ENCODE assay signal across 20 mouse cellular contexts in genomic region chrX:142725571-142725970, GRCm38 (mm10). TPM values are rescaled to one million over a fixed set of nuclear protein-coding genes. Genes with fewer than 3 reads are reported as not detected.
A peak's percentile ranks its signal among the peaks of the same experiment; 100 is the strongest.
DNase-seq lines count a peak whose midpoint lies in the region; ATAC-seq and TF ChIP-seq lines count a peak whose summit lies in the region.
"Had no signal": no experiment of that assay in that cellular context is flagged by ENCODE, and none has a peak within 500 bp of the region (broad histone marks: within the 10 kb centered on the region; RNA-seq: fewer than 3 reads in every experiment).

No protein-coding gene starts in this region.

- peaks cover 13% of the 10 kb centered on the region for H3K79me2 ChIP-seq in MEL (ENCODE audit: control insufficient read depth, insufficient read depth, low read length, poor library complexity)

- peak overlapping the region; percentile 27 for H3K27ac ChIP-seq in heart, embryonic 16.5 days (ENCODE audit: low read length)
- no peak overlapping the region for H3K27ac ChIP-seq in MEL (ENCODE audit: control insufficient read depth, low read depth, low read length)
- H3K27ac ChIP-seq in liver, embryonic 15.5 days (replicated peaks) = no peak overlapping the region
- H3K27ac ChIP-seq: forebrain, embryonic 10.5 days; heart, adult 2 months; hindbrain, embryonic 14.5 days; kidney, postnatal 0 days; midbrain, embryonic 15.5 days; neural tube, embryonic 12.5 days had no signal

- no peak overlapping the region for H3K4me3 ChIP-seq in heart, embryonic 16.5 days (ENCODE audit: low read length)
- H3K4me3 ChIP-seq in G1E (ENCODE audit: low read depth, low read length) = no peak overlapping the region
- no peak overlapping the region for H3K4me3 ChIP-seq in MEL (ENCODE audit: control insufficient read depth in 1 of 2, insufficient read depth in 1 of 2, low read depth in 2 of 2, low read length in 2 of 2)
- H3K4me3 ChIP-seq in liver, embryonic 15.5 days (replicated peaks) = no peak overlapping the region
- H3K4me3 ChIP-seq: forebrain, embryonic 10.5 days; heart, adult 2 months; midbrain, embryonic 15.5 days; neural tube, embryonic 12.5 days had no signal

- no peak for TF ChIP-seq RAD21 in MEL (IDR thresholded peaks at IDR 0.05; ENCODE audit: low read depth, low read length)

- H3K4me2 ChIP-seq in heart, embryonic 16.5 days (ENCODE audit: low read depth, low read length) = no peak overlapping the region
- no peak overlapping the region for H3K4me2 ChIP-seq in liver, embryonic 15.5 days
- H3K4me2 ChIP-seq: hindbrain, embryonic 14.5 days; lung, embryonic 14.5 days; midbrain, embryonic 15.5 days; neural tube, embryonic 12.5 days had no signal

- H3K36me3 ChIP-seq in heart, embryonic 16.5 days (ENCODE audit: control insufficient read depth, insufficient read depth) = no peaks in the 10 kb centered on the region
- peaks cover 60% of the 10 kb centered on the region for H3K36me3 ChIP-seq in G1E (replicated peaks)
- H3K36me3 ChIP-seq in MEL (ENCODE audit: control insufficient read depth in 1 of 2, insufficient read depth in 2 of 2, low read length in 2 of 2) = peaks cover 15 to 80% of the 10 kb centered on the region in 2 experiments
- H3K36me3 ChIP-seq in liver, embryonic 15.5 days (replicated peaks) = 0 out of 2 replicates have a peak, but pooled peaks cover 4% of the 10 kb centered on the region
- H3K36me3 ChIP-seq: forebrain, embryonic 10.5 days; midbrain, embryonic 15.5 days; neural tube, embryonic 12.5 days had no signal

- H3K9ac ChIP-seq in heart, embryonic 16.5 days (ENCODE audit: low read length) = no peak overlapping the region
- H3K9ac ChIP-seq in MEL (ENCODE audit: control insufficient read depth, low read depth, low read length, poor library complexity, severe bottlenecking) = no peak overlapping the region
- no peak overlapping the region for H3K9ac ChIP-seq in liver, embryonic 15.5 days
- H3K9ac ChIP-seq: hindbrain, embryonic 14.5 days; lung, embryonic 14.5 days; midbrain, embryonic 15.5 days; neural tube, embryonic 12.5 days had no signal

- DNase-seq in heart, adult 11 months = no peak
- no peak for DNase-seq in G1E (ENCODE audit: low spot score)
- DNase-seq in MEL (ENCODE audit: low read depth, low spot score) = peak; percentile 45
- no peak for DNase-seq in spleen, postnatal 4 days (ENCODE audit: low spot score in 2 of 2)
- DNase-seq: gastrocnemius, postnatal 14 days; heart, adult 2 months; kidney, adult 2 months; layer of hippocampus, adult 9-11 months; lung, embryonic 14.5 days; lung, postnatal 36 days; thymus, postnatal 14 days had no signal

- TF ChIP-seq EP300 in MEL (IDR thresholded peaks at IDR 0.05; ENCODE audit: low read depth in 1 of 2, low read length in 2 of 2) = no peak; a peak in 1 of 4 replicates

- TF ChIP-seq CTCF in G1E (IDR thresholded peaks at IDR 0.05; ENCODE audit: low read depth, low read length) (no peak), MEL (IDR thresholded peaks at IDR 0.05 in 2 of 3, conservative IDR thresholded peaks at IDR 0.05 in 1 of 3; ENCODE audit: control insufficient read depth in 1 of 3, insufficient read depth in 1 of 3, low read depth in 2 of 3, low read length in 3 of 3, poor library complexity in 1 of 3, severe bottlenecking in 1 of 3) (no peak)

- ATAC-seq in heart, embryonic 16.5 days (replicated peaks; ENCODE audit: extremely low read depth, insufficient read depth, low FRiP score) = peak; percentile 53
- peak; percentile 34 for ATAC-seq in G1E (ENCODE audit: extremely low read depth, insufficient number of reproducible peaks, low FRiP score, poor library complexity, severe bottlenecking)
- peak; percentile 22; the same call in 1 of the 2 replicates for ATAC-seq in liver, embryonic 15.5 days (ENCODE audit: insufficient read depth)
- ATAC-seq in CD4-positive, CD25-positive, alpha-beta regulatory T cell, adult 4 months = no peak
- ATAC-seq: midbrain, embryonic 15.5 days; Patski had no signal

- no peak for TF ChIP-seq POLR2A in MEL (IDR thresholded peaks at IDR 0.05; ENCODE audit: control insufficient read depth in 1 of 2, insufficient read depth in 1 of 2, low read depth in 1 of 2, low read length in 2 of 2, poor library complexity in 1 of 2)

- no peaks in the 10 kb centered on the region for H3K9me3 ChIP-seq in heart, embryonic 16.5 days (replicated peaks; ENCODE audit: control insufficient read depth, low read length)
- H3K9me3 ChIP-seq in G1E (replicated peaks) (no peaks in the 10 kb centered on the region), MEL (replicated peaks; ENCODE audit: insufficient read depth, low read length) (no peaks in the 10 kb centered on the region)
- H3K9me3 ChIP-seq in liver, embryonic 15.5 days (replicated peaks) = no peaks in the 10 kb centered on the region
- H3K9me3 ChIP-seq: forebrain, embryonic 10.5 days; midbrain, embryonic 15.5 days; neural tube, embryonic 12.5 days had no signal

- 34% methylated on average over 2 of the region's 2 CpGs for WGBS in heart, embryonic 16.5 days
- WGBS in liver, embryonic 15.5 days (ENCODE audit: insufficient replicate concordance) = 39% methylated on average over 2 of the region's 2 CpGs

- H3K27me3 ChIP-seq in heart, embryonic 16.5 days (ENCODE audit: control insufficient read depth, insufficient read depth, low read length) = no peaks in the 10 kb centered on the region
- H3K27me3 ChIP-seq in G1E (ENCODE audit: insufficient read depth, low read length) = no peaks in the 10 kb centered on the region
- no peaks in the 10 kb centered on the region for H3K27me3 ChIP-seq in MEL (ENCODE audit: control insufficient read depth in 1 of 2, insufficient read depth in 2 of 2, low read length in 2 of 2)
- H3K27me3 ChIP-seq in liver, embryonic 15.5 days = no peaks in the 10 kb centered on the region
- H3K27me3 ChIP-seq: neural tube, embryonic 12.5 days had no signal

- H3K4me1 ChIP-seq in heart, embryonic 16.5 days (ENCODE audit: control insufficient read depth, insufficient read depth, low read length) = peaks cover 9% of the 10 kb centered on the region; the same call in 1 of the 2 replicates
- H3K4me1 ChIP-seq in G1E (ENCODE audit: insufficient read depth, low read depth, low read length) = peaks cover 58% of the 10 kb centered on the region
- H3K4me1 ChIP-seq in MEL (ENCODE audit: control insufficient read depth in 1 of 2, insufficient read depth in 2 of 2, low read length in 2 of 2) = peaks cover 55 to 56% of the 10 kb centered on the region in 2 experiments
- peaks cover 20% of the 10 kb centered on the region for H3K4me1 ChIP-seq in liver, embryonic 15.5 days (replicated peaks)
- H3K4me1 ChIP-seq: midbrain, embryonic 15.5 days; neural tube, embryonic 12.5 days had no signal

TF ChIP-seq in MEL, 35 proteins besides CTCF, POLR2A, EP300 and RAD21:
- TF ChIP-seq USF1 (IDR thresholded peaks at IDR 0.05; ENCODE audit: low read depth, low read length) (no peak), TAL1 (IDR thresholded peaks at IDR 0.05; ENCODE audit: low read length) (peak; percentile 56), GATA1 (IDR thresholded peaks at IDR 0.05; ENCODE audit: low read depth, low read length) (peak; percentile 61), TCF12 (IDR thresholded peaks at IDR 0.05; ENCODE audit: low read depth, low read length) (peak; percentile 50; the same call in 1 of the 2 replicates), ETS1 (IDR thresholded peaks at IDR 0.05; ENCODE audit: low read depth, low read length) (0 out of 2 replicates have a peak, but pooled peaks have one; percentile 11), POLR2AphosphoS2 (IDR thresholded peaks at IDR 0.05; ENCODE audit: low read length) (no peak), JUND (IDR thresholded peaks at IDR 0.05; ENCODE audit: low read depth, low read length) (no peak)

RNA-seq across cellular contexts. Expression of gene Tmem164, which starts 44.4 kb away (rescaled TPM):
- polyA plus RNA-seq in heart, embryonic 16.5 days (2015; fragmentation: Nextera tagmentation; extraction: Ambion mirVana) = 58.1 and 63.8 TPM in 2 replicates
- total RNA-seq in G1E (2014; fragmentation: Nextera tagmentation) (64.3 and 68.6 TPM in 2 replicates), G1E (2017) (102 and 110 TPM in 2 replicates), MEL (2012; rRNA removed) (92.4 and 94.1 TPM in 2 replicates)
- polyA plus RNA-seq in G1E (2012) (36.5 and 41.1 TPM in 2 replicates), MEL (2012; ENCODE audit: insufficient read depth in 1 of 2, insufficient read length in 2 of 2, low read depth in 1 of 2, low replicate concordance in 2 of 2, missing spikeins in 1 of 2) (10 to 100 TPM; 34.3 to 72.8 TPM)
- polyA plus RNA-seq in liver, embryonic 15.5 days (2015; fragmentation: Nextera tagmentation; extraction: Ambion mirVana) = 20.8 and 22.6 TPM in 2 replicates
- polyA plus RNA-seq in CD4-positive, CD25-positive, alpha-beta regulatory T cell, adult 4 months (2017; shearing (Covaris generic)) = 10 to 100 TPM; 20.1 to 23.9 TPM
